Mouse (Mus musculus): Measurements from ENCODE around the gene Vmn2r98. TPM values are rescaled to one million over a fixed set of nuclear protein-coding genes. Genes with fewer than 3 reads are reported as not detected.
"Not testable (repeated sequence)": the region's sequence is repeated elsewhere in the genome, so short reads cannot be mapped to it uniquely, and the experiment has no call there.

Vmn2r98 gene
- polyA plus RNA-seq (2012; ENCODE audit: insufficient read depth, insufficient read length, low replicate concordance, missing spikeins) = not detected in 2 replicates

GRCm38 (mm10) chr17:19053160-19053559 lies at the start of gene Vmn2r98:
Gene Vmn2r98, plus strand, starts transcription at chr17:19053460.
- not testable (repeated sequence) for H3K4me1 ChIP-seq (ENCODE audit: control insufficient read depth, insufficient read depth, low read length); H3K27ac ChIP-seq (ENCODE audit: insufficient read depth, low read depth, low read length)

DNA sequence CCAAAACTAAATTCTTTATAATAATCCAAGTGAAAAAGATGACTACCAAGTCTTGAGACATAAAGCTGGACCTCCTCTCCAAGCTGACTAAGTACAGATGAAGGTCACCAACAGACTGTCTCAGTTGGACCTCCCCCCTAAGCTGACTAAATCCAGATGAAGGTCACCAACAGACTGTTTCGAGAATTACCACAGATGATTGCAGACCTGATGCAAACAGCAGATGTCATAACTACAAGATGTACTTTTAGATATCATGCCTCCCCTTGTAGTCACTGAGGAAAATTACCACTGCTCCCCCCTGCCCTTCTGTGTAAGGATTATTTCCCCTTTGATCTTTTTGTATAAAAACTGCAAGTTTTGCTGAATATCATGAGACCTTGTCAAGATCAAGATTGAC lies 21.8 kb upstream of the Vmn2r98 start:
- H3K27ac ChIP-seq (ENCODE audit: insufficient read depth, low read depth, low read length); H3K4me3 ChIP-seq (ENCODE audit: insufficient read depth, low read depth, low read length); H3K4me1 ChIP-seq (ENCODE audit: control insufficient read depth, insufficient read depth, low read length): not testable (repeated sequence)
- 58% methylated on average over 1 of the region's 1 CpGs for WGBS

More at GRCm38 (mm10) chr17:19053160-19053559, at the start of gene Vmn2r98:
- H3K4me3 ChIP-seq (ENCODE audit: insufficient read depth, low read depth, low read length) = not testable (repeated sequence)

DNA sequence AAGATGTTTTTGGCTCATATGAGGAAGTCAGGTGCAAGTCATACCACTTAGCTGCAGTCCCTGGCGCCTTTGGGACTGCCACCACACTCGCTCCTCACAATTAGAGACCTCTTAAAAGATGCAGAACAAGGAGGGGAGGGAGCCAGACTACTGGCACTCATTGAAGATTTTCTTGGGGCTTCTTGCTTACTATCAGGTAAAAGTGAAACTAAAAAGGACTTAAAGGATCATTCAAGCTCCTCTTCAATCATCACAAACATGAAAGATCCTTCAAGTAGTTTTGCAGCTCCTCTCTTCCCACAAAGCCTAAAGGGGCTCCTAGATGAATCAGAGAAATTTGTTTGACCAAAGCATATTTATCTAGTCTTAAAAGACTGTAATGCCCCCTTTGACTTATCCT lies 21.3 kb upstream of the Vmn2r98 start:
- no peak for TF ChIP-seq POLR2A (IDR thresholded peaks at IDR 0.05; ENCODE audit: insufficient read depth, low read depth, low read length)
- TF ChIP-seq CTCF (IDR thresholded peaks at IDR 0.05; ENCODE audit: insufficient read depth, low read depth, low read length) = no peak
- 58% methylated on average over 2 of the region's 2 CpGs for WGBS

DNA sequence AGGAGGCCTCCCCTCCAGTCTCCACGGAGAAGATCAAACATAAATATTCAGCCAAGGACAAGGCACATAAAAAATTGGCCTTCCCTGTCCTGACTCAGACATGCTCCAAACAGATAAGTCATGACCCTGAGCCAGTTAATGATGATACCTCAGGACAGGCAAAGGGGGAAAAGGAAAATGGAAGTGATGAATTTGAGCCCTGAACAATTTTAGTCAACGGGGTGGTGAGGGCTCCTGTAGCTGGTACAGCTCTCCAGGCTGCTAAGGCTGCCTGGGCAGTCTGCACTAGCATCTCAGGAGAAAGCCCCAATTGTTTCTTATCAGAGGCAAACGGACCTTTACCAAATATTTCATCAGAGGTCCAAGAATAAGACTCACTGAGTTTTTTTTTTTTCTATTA lies 20.5 kb upstream of the Vmn2r98 start:
- Histone ChIP-seq H3K4me3 (ENCODE audit: insufficient read depth, low read depth, low read length) (no peak overlapping the region), H3K27ac (ENCODE audit: insufficient read depth, low read depth, low read length) (no peak overlapping the region), H3K4me1 (ENCODE audit: control insufficient read depth, insufficient read depth, low read length) (no peaks in the 10 kb centered on the region)
- no peak for TF ChIP-seq POLR2A (IDR thresholded peaks at IDR 0.05; ENCODE audit: insufficient read depth, low read depth, low read length)
- TF ChIP-seq CTCF (IDR thresholded peaks at IDR 0.05; ENCODE audit: insufficient read depth, low read depth, low read length) = no peak
- WGBS = 60% methylated on average over 3 of the region's 3 CpGs

More for the DNA sequence above, 21.3 kb upstream of the Vmn2r98 start:
- Histone ChIP-seq H3K4me3 (ENCODE audit: insufficient read depth, low read depth, low read length) (no peak overlapping the region), H3K27ac (ENCODE audit: insufficient read depth, low read depth, low read length) (no peak overlapping the region), H3K4me1 (ENCODE audit: control insufficient read depth, insufficient read depth, low read length) (no peaks in the 10 kb centered on the region)

Other genes with a start within 250 kb of the Vmn2r98 start
- gene Vmn2r97, start 139.2 kb upstream of the Vmn2r98 start, polyA plus RNA-seq (2012; ENCODE audit: insufficient read depth, insufficient read length, low replicate concordance, missing spikeins) = not detected in 2 replicates